Mouse (Mus musculus): ENCODE data around the gene Camkmt.

Gene Camkmt

GRCm38 (mm10) chr17:85507089-85507460 lies 416.7 kb downstream of the Camkmt start:
- DNase-seq: no peak
